Mouse (Mus musculus) heart, embryonic 13.5 days (tissue): ENCODE data around the gene Bckdhb. TPM values are rescaled to one million over a fixed set of nuclear protein-coding genes. Genes with fewer than 3 reads are reported as not detected.

Source experiments
- ATAC-seq: fragments of 200-750 bp; cut with Nextera tagmentation; 2 replicates; pipeline ENCODE4 v1.8.0; 2017; ENCODE audit warnings: moderate TSS enrichment; ENCODE audit not compliant: insufficient number of reproducible peaks, low FRiP score, low TSS enrichment; ENCODE audit errors: extremely low read depth
- H3K27ac ChIP-seq: fragments of 300-500 bp; sonication (generic); replicated peaks from 2 replicates; pipeline ENCODE4 v1.5.1; 2015; ENCODE audit warnings: moderate library complexity, mild to moderate bottlenecking, inconsistent platforms
- H3K27me3 ChIP-seq: fragments of 300-500 bp; sonication (generic); replicated peaks from 2 replicates; pipeline ENCODE4 v1.6.1; 2015; ENCODE audit warnings: mild to moderate bottlenecking, inconsistent platforms
- H3K36me3 ChIP-seq: fragments of 300-500 bp; sonication (generic); 2 replicates; pipeline ENCODE4 v1.6.1; 2015; ENCODE audit warnings: mild to moderate bottlenecking, inconsistent platforms
- H3K4me1 ChIP-seq: fragments of 300-500 bp; sonication (generic); 2 replicates; pipeline ENCODE4 v1.6.1; 2015; ENCODE audit warnings: inconsistent platforms
- H3K4me2 ChIP-seq: fragments of 300-500 bp; sonication (generic); 2 replicates; pipeline ENCODE4 v1.6.1; 2015; ENCODE audit warnings: inconsistent platforms, mild to moderate bottlenecking, moderate library complexity
- H3K4me3 ChIP-seq: fragments of 300-500 bp; sonication (generic); 2 replicates; pipeline ENCODE4 v1.5.1; 2015; ENCODE audit warnings: moderate library complexity, mild to moderate bottlenecking, inconsistent platforms
- H3K9ac ChIP-seq: fragments of 300-500 bp; sonication (generic); 2 replicates; pipeline ENCODE4 v1.6.1; 2015; ENCODE audit warnings: inconsistent platforms, mild to moderate bottlenecking, moderate library complexity
- H3K9me3 ChIP-seq: fragments of 300-500 bp; sonication (generic); 2 replicates; pipeline ENCODE4 v1.6.1; 2016; ENCODE audit warnings: inconsistent platforms
- WGBS: fragments of 180-500 bp; shearing (Covaris S2); methylation state at CpG from one replicate; pipeline ENCODE4 v1.1.7; 2015; ENCODE audit warnings: mixed read lengths; 5-methylcytosine and 5-hydroxymethylcytosine counted together
- polyA plus RNA-seq: library from polyadenylated mRNA; unstranded; fragments of >200 nt; fragmentation: Nextera tagmentation; extraction: Ambion mirVana; gene quantifications from 2 replicates; pipeline ENCODE4 v1.2.1, GENCODE M21; 2015

The Bckdhb gene
- polyA plus RNA-seq, 1 experiment from 2014 or later = 43.3 TPM

- no peaks in the 10 kb centered on the region for H3K27me3 ChIP-seq
- H3K4me1 ChIP-seq = peaks cover 6% of the 10 kb centered on the region
- H3K4me3 ChIP-seq = peak overlapping the region; percentile 11
- peak overlapping the region; percentile 43 for H3K4me2 ChIP-seq
- peak overlapping the region; percentile 20 for H3K27ac ChIP-seq
- ATAC-seq = no peak
- no peaks in the 10 kb centered on the region for H3K9me3 ChIP-seq
- 45% methylated on average over 4 of the region's 4 CpGs for WGBS
- H3K36me3 ChIP-seq = no peaks in the 10 kb centered on the region
- H3K9ac ChIP-seq = no peak overlapping the region
Measured at GRCm38 (mm10) chr9:84083551-84083950, 158.6 kb downstream of the Bckdhb start.

GRCm38 (mm10) chr9:84084686-84085085 is 159.7 kb downstream of the Bckdhb start:
- Histone ChIP-seq H3K9ac (no peak overlapping the region), H3K4me1 (peaks cover 6% of the 10 kb centered on the region), H3K4me3 (no peak overlapping the region), H3K9me3 (no peaks in the 10 kb centered on the region), H3K27me3 (no peaks in the 10 kb centered on the region), H3K27ac (no peak overlapping the region), H3K36me3 (no peaks in the 10 kb centered on the region), H3K4me2 (no peak overlapping the region)
- WGBS = 81% methylated on average over 5 of the region's 5 CpGs
- no peak for ATAC-seq

GRCm38 (mm10) chr9:84090316-84091063 is 165.5 kb downstream of the Bckdhb start:
- Histone ChIP-seq H3K27ac (no peak overlapping the region), H3K4me1 (peaks cover 10% of the 10 kb centered on the region), H3K4me3 (no peak overlapping the region), H3K4me2 (no peak overlapping the region), H3K9ac (no peak overlapping the region), H3K36me3 (no peaks in the 10 kb centered on the region), H3K27me3 (no peaks in the 10 kb centered on the region), H3K9me3 (no peaks in the 10 kb centered on the region)
- 51% methylated on average over 9 of the region's 9 CpGs for WGBS
- ATAC-seq = no peak

- Histone ChIP-seq H3K4me3 (no peak overlapping the region), H3K27me3 (no peaks in the 10 kb centered on the region), H3K36me3 (no peaks in the 10 kb centered on the region), H3K4me1 (peaks cover 10% of the 10 kb centered on the region), H3K27ac (no peak overlapping the region), H3K9ac (no peak overlapping the region), H3K4me2 (no peak overlapping the region), H3K9me3 (no peaks in the 10 kb centered on the region)
- ATAC-seq = no peak
- WGBS = 90% methylated on average over 8 of the region's 8 CpGs
Measured at GRCm38 (mm10) chr9:84092994-84093393, 168.0 kb downstream of the Bckdhb start.

GRCm38 (mm10) chr9:84094111-84094510 is 169.2 kb downstream of the Bckdhb start:
- whole genome bisulfite sequencing = 69% methylated on average over 6 of the region's 6 CpGs
- Histone ChIP-seq H3K27me3 (no peaks in the 10 kb centered on the region), H3K9me3 (no peaks in the 10 kb centered on the region), H3K4me2 (no peak overlapping the region), H3K4me3 (no peak overlapping the region), H3K27ac (no peak overlapping the region), H3K36me3 (no peaks in the 10 kb centered on the region), H3K4me1 (peaks cover 10% of the 10 kb centered on the region), H3K9ac (no peak overlapping the region)
- ATAC-seq = no peak

- WGBS = 92% methylated on average over 13 of the region's 13 CpGs
- no peak for ATAC-seq
- H3K27me3 ChIP-seq = no peaks in the 10 kb centered on the region
- H3K4me1 ChIP-seq = no peaks in the 10 kb centered on the region
- no peak overlapping the region for H3K9ac ChIP-seq
- H3K36me3 ChIP-seq = no peaks in the 10 kb centered on the region
- no peaks in the 10 kb centered on the region for H3K9me3 ChIP-seq
- no peak overlapping the region for H3K4me2 ChIP-seq
- H3K27ac ChIP-seq = no peak overlapping the region
- no peak overlapping the region for H3K4me3 ChIP-seq
Measured at GRCm38 (mm10) chr9:84096484-84097015, 171.6 kb downstream of the Bckdhb start.

- Histone ChIP-seq H3K27ac (no peak overlapping the region), H3K4me1 (peaks cover 4% of the 10 kb centered on the region; the same call in 1 of the 2 replicates), H3K9ac (no peak overlapping the region), H3K27me3 (no peaks in the 10 kb centered on the region), H3K4me2 (no peak overlapping the region), H3K36me3 (no peaks in the 10 kb centered on the region), H3K9me3 (no peaks in the 10 kb centered on the region), H3K4me3 (no peak overlapping the region)
- ATAC-seq = no peak
- WGBS = 93% methylated on average over 7 of the region's 7 CpGs
Measured at GRCm38 (mm10) chr9:84103344-84103743, 178.4 kb downstream of the Bckdhb start.

- 72% methylated on average over 2 of the region's 2 CpGs for WGBS
Measured at GRCm38 (mm10) chr9:84106438-84106837, 181.5 kb downstream of the Bckdhb start.

GRCm38 (mm10) chr9:84107045-84107813 is 182.3 kb downstream of the Bckdhb start:
- no peaks in the 10 kb centered on the region for H3K27me3 ChIP-seq
- 76% methylated on average over 20 of the region's 20 CpGs for WGBS
- no peak overlapping the region for H3K9ac ChIP-seq
- H3K36me3 ChIP-seq = no peaks in the 10 kb centered on the region
- H3K27ac ChIP-seq = 0 out of 2 replicates have a peak overlapping the region, but pooled peaks have one; percentile 9
- no peak overlapping the region for H3K4me3 ChIP-seq
- H3K4me2 ChIP-seq = no peak overlapping the region
- peaks cover 26% of the 10 kb centered on the region for H3K4me1 ChIP-seq
- no peaks in the 10 kb centered on the region for H3K9me3 ChIP-seq
- ATAC-seq = no peak

More at GRCm38 (mm10) chr9:84106438-84106837, 181.5 kb downstream of the Bckdhb start:
- H3K9ac ChIP-seq = no peak overlapping the region
- H3K36me3 ChIP-seq = no peaks in the 10 kb centered on the region
- H3K27ac ChIP-seq = no peak overlapping the region
- no peak for ATAC-seq
- no peaks in the 10 kb centered on the region for H3K27me3 ChIP-seq
- H3K9me3 ChIP-seq = no peaks in the 10 kb centered on the region
- peaks cover 21% of the 10 kb centered on the region for H3K4me1 ChIP-seq
- H3K4me3 ChIP-seq = no peak overlapping the region
- no peak overlapping the region for H3K4me2 ChIP-seq

GRCm38 (mm10) chr9:84108534-84108933 is 183.6 kb downstream of the Bckdhb start:
- Histone ChIP-seq H3K27me3 (no peaks in the 10 kb centered on the region), H3K9me3 (no peaks in the 10 kb centered on the region), H3K4me3 (no peak overlapping the region), H3K27ac (no peak overlapping the region), H3K4me1 (peaks cover 39% of the 10 kb centered on the region), H3K36me3 (no peaks in the 10 kb centered on the region), H3K9ac (no peak overlapping the region), H3K4me2 (no peak overlapping the region)
- 74% methylated on average over 7 of the region's 7 CpGs for WGBS
- no peak for ATAC-seq

- Histone ChIP-seq H3K4me3 (no peak overlapping the region), H3K36me3 (no peaks in the 10 kb centered on the region), H3K4me2 (no peak overlapping the region), H3K9me3 (no peaks in the 10 kb centered on the region), H3K27me3 (no peaks in the 10 kb centered on the region), H3K9ac (no peak overlapping the region), H3K4me1 (peaks cover 44% of the 10 kb centered on the region), H3K27ac (no peak overlapping the region)
- 60% methylated on average over 6 of the region's 6 CpGs for WGBS
- ATAC-seq = no peak
Measured at GRCm38 (mm10) chr9:84109777-84110478, 185.0 kb downstream of the Bckdhb start.
